In the genomic region with DNA sequence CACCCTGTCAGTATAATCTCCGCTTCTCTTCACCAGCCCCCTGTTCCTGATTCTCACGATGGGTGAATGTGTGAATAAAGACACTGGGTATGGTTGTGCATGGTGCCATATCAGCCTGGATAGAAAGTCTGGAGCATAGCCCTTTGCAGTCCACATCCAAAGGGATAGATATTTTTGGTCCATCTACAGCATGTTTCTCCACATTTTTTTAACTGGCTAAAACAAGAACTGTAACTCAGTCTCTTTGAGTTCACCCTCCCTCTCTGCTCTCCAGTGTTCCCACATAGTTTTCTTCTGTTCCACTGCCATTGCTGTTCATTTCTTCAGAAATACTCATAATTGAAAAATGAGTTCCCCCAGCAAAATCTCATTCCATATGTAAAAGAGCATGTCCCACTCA, we compare ENCODE assay signal across 25 mouse cellular contexts.
"Had no signal": no experiment of that assay in that cellular context is flagged by ENCODE, and none has a peak within 500 bp of the region (broad histone marks: within the 10 kb centered on the region; RNA-seq: fewer than 3 reads in every experiment).

No protein-coding gene starts in this region.

- H3K27ac ChIP-seq: gastrocnemius, adult 2 months; heart, embryonic 10.5 days; hindbrain, embryonic 10.5 days; hindbrain, embryonic 12.5 days; hindbrain, embryonic 14.5 days; intestine, embryonic 15.5 days; limb, embryonic 10.5 days; limb, embryonic 12.5 days; liver, embryonic 13.5 days had no signal

- DNase-seq: forebrain, postnatal 0 days; gastrocnemius, adult 2 months; gastrocnemius, postnatal 10 days; gastrocnemius, postnatal 25 days; heart, adult 18-20 months; heart, postnatal 10 days; heart, postnatal 4 days; kidney, adult 18-20 months; kidney, adult 8-10 months; kidney, postnatal 10 days; kidney, postnatal 25 days; kidney, postnatal 4 days; liver; liver, embryonic 13.5 days had no signal

- ATAC-seq: forebrain, postnatal 0 days; hindbrain, embryonic 16.5 days; inflammation-experienced regulatory T-cells, adult 6 months; intestine, embryonic 15.5 days; intestine, postnatal 0 days had no signal

- H3K4me3 ChIP-seq: gastrocnemius, adult 2 months; heart, embryonic 10.5 days; heart, embryonic 12.5 days; hindbrain, embryonic 10.5 days; hindbrain, embryonic 12.5 days; intestine, embryonic 15.5 days; limb, embryonic 10.5 days; limb, embryonic 12.5 days; liver, embryonic 13.5 days had no signal
